Mouse (Mus musculus) layer of hippocampus, adult 11-12 months (tissue): ENCODE results near the gene Ptprg.
A peak's percentile ranks its signal among the peaks of the same experiment; 100 is the strongest.

Source experiments
- DNase-seq: peaks from one replicate; pipeline ENCODE4 v3.0.0; 2022; ENCODE audit warnings: low spot score

Ptprg gene

GRCm38 (mm10) chr14:11619606-11620005 lies 66.3 kb downstream of the Ptprg start:
- no peak for DNase-seq

- no peak for DNase-seq
Observed at GRCm38 (mm10) chr14:11620314-11620713, 67.0 kb downstream of the Ptprg start.

- no peak for DNase-seq
Observed at GRCm38 (mm10) chr14:11620962-11621568, 67.7 kb downstream of the Ptprg start.

- DNase-seq: no peak
Observed at GRCm38 (mm10) chr14:11623576-11623975, 70.2 kb downstream of the Ptprg start.

GRCm38 (mm10) chr14:11630736-11631135 lies 77.4 kb downstream of the Ptprg start:
- no peak for DNase-seq

- DNase-seq: no peak
Observed at GRCm38 (mm10) chr14:11631505-11631904, 78.2 kb downstream of the Ptprg start.

- no peak for DNase-seq
Observed at GRCm38 (mm10) chr14:11637673-11638072, 84.3 kb downstream of the Ptprg start.

GRCm38 (mm10) chr14:11639366-11639765 lies 86.0 kb downstream of the Ptprg start:
- no peak for DNase-seq

- DNase-seq: no peak
Observed at GRCm38 (mm10) chr14:11640372-11640771, 87.0 kb downstream of the Ptprg start.

- DNase-seq: peak; percentile 33
Observed at GRCm38 (mm10) chr14:11640996-11641395, 87.7 kb downstream of the Ptprg start.

- no peak for DNase-seq
Observed at GRCm38 (mm10) chr14:11642977-11643376, 89.6 kb downstream of the Ptprg start.

- no peak for DNase-seq
Observed at GRCm38 (mm10) chr14:11657374-11657773, 104.0 kb downstream of the Ptprg start.

- no peak for DNase-seq
Observed at GRCm38 (mm10) chr14:11663661-11664215, 110.4 kb downstream of the Ptprg start.

GRCm38 (mm10) chr14:11664302-11664701 lies 111.0 kb downstream of the Ptprg start:
- no peak for DNase-seq

- no peak for DNase-seq
Observed at GRCm38 (mm10) chr14:11665046-11665445, 111.7 kb downstream of the Ptprg start.

- DNase-seq: no peak
Observed at GRCm38 (mm10) chr14:11667762-11668161, 114.4 kb downstream of the Ptprg start.

GRCm38 (mm10) chr14:11670847-11671246 lies 117.5 kb downstream of the Ptprg start:
- no peak for DNase-seq

- no peak for DNase-seq
Observed at GRCm38 (mm10) chr14:11672981-11673547, 119.7 kb downstream of the Ptprg start.

GRCm38 (mm10) chr14:11678201-11678600 lies 124.9 kb downstream of the Ptprg start:
- no peak for DNase-seq

GRCm38 (mm10) chr14:11679741-11680140 lies 126.4 kb downstream of the Ptprg start:
- no peak for DNase-seq

- DNase-seq: no peak
Observed at GRCm38 (mm10) chr14:11680621-11681020, 127.3 kb downstream of the Ptprg start.

GRCm38 (mm10) chr14:11682441-11682840 lies 129.1 kb downstream of the Ptprg start:
- DNase-seq: no peak

GRCm38 (mm10) chr14:11683386-11684081 lies 130.2 kb downstream of the Ptprg start:
- DNase-seq: no peak
